Mouse (Mus musculus) adrenal gland, postnatal 14 days (tissue): ENCODE data around the gene Tmem260. TPM values are rescaled to one million over a fixed set of nuclear protein-coding genes. Genes with fewer than 3 reads are reported as not detected.
"Not testable (repeated sequence)": the region's sequence is repeated elsewhere in the genome, so short reads cannot be mapped to it uniquely, and the experiment has no call there.

Source experiments
- DNase-seq: peaks from one replicate; pipeline ENCODE4 v3.0.0; 2021; ENCODE audit warnings: mixed read lengths
- long read RNA-seq, 2 experiments: library from polyadenylated mRNA; stranded (forward); transcript quantifications; one replicate each; pipeline ENCODE4 v2.0.0; 2021
- total RNA-seq: library from RNA; stranded (reverse); gene quantifications from 2 replicates; pipeline ENCODE4 v1.2.3, GENCODE M21; 2021

Gene Tmem260
- total RNA-seq, result 25.6 and 27.0 TPM in 2 replicates
- long read RNA-seq, experiment 1, full-length matches to known transcripts, result 13 of 19 reads
- long read RNA-seq, experiment 1, partial matches to known transcripts, result 0 of 19 reads
- long read RNA-seq, experiment 1, other reads (novel, unspliced or antisense), result 6 of 19 reads
- long read RNA-seq, experiment 2, full-length matches to known transcripts, result 10 of 11 reads
- long read RNA-seq, experiment 2, partial matches to known transcripts, result 0 of 11 reads
- long read RNA-seq, experiment 2, other reads (novel, unspliced or antisense), result 1 of 11 reads

DNA sequence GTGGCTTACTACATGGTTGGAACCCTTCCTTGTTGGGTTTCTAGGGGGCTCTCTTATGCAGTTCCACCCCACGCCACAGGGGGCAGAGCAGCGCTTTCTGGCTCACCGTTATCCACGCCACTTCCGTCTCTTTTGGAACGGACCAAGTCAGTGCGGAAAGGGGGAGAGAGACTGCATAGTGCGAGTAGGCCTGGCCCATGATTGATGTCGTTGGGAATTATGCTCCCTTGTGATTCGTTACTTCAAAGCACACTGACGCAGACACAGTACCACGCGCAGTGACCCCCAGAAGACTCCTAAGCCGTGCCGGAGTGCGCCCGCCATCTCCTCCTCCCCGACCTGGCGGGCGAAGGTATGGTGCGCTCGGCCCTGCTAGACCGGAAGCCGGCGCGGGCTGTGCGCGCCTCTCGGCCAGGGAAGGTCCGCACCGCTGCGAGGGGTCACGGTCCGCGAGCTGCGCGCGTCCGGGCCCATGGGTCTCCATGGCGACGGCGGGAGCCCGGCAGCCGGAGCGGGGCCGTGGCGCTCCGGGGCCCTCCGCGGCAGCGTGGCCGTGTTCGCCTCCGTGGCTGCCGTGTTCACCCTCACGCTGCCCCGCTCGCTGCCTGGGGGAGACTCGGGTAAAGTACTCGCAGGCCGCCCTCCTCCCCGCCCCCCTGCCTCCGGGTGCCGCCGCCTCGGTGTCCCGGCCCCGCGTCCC, at the start of gene Tmem260:
Gene Tmem260, plus strand, starts transcription at position 141 of the 700 bp plus-strand sequence.
- peak; percentile 95 for DNase-seq

DNA sequence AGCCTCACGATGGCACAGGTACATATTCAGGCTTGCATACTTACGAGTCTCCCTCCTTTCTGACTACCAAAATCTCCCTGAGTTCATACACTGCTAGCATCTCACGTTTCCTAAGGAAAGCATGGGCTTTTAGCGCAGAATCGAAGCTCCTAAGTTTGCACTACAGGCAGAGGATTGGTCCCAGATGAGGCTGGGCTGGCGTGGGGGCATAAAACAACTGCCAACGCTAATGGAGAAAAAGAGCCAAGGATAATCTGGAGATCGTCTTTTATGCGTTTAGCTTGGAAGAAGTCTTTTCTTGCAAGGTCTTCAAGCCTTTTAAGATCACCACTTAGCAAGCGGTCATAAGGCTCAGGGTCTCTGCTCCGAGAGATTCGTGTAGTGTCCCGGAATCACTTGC, 39.8 kb upstream of the Tmem260 start:
- peak; percentile 31 for DNase-seq

DNA sequence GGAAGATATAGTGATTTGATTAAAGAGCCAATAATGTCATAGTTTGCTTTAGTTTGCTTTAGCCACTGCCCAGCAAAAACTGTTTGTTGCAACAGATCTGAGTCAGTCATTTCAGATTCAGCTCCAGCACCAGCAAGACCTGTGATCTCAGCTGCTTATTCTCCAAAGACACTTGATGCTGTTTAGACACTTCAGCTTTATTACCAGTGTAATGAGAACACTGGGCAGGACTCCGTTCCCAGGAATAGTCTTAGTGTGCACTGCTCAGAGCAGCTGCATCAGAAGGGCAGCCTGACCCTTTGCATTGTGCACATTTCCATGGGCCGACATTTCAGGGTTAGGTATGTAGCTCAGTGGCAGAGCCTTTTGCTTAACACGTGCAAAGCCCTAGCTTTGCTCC, 28.9 kb upstream of the Tmem260 start:
- DNase-seq, result no peak

DNA sequence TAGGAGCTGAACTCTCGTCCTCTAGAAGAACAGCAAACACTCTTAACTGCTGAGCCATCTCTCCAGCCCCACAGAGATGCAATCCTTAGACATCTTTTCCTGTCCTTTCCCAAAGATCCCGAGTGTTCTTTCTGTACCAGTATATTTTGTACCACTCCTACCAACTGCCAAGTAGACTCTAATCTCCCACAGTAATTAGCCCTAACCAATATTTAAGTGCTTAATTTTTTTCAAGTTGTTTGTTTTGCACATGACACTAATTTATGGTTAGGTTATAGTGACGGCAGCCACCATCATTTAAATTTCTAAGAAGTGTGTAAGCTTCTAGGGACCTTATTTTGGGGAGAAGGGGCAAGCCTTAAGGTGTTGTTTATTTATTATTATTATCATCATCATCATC, 27.7 kb upstream of the Tmem260 start:
- no peak for DNase-seq

DNA sequence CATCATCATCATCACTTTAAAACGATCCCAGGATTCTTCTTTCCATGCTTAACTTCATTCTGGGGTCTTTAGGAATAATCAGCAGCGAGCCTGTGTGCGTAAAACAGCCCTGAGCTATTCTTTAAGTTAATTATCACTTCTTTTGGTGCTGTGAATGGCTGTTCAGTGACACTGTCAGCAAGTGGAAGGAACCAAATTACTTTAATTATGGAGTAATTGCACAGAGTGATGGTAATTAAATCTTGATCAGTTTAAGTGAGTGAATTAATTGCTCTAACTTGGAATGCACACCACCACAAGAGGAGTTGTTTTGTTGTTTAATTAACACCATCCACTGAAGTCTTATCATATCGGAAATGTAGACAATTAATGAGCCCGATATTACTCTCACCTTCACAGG, 27.3 kb upstream of the Tmem260 start:
- no peak for DNase-seq

DNA sequence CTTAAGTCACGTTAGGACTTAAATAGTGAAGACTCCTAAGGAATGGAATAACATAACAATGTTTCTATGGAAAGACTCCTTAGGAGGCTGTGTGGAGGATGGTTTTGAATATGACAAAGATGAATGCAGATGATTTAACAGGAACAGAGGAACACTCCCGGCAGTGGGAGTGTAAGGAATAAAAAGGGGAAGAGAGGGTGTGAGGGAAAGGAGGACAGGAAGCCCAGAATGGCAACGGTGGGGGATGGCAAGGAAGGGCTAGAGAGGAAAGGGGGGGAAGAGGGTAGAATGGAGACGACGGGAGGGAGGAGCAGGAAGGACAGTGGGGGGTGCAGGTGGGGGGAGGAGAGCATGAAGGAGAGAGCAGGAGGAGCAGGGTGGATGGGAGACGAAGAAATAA, 24.4 kb upstream of the Tmem260 start:
- peak; percentile 21 for DNase-seq

DNA sequence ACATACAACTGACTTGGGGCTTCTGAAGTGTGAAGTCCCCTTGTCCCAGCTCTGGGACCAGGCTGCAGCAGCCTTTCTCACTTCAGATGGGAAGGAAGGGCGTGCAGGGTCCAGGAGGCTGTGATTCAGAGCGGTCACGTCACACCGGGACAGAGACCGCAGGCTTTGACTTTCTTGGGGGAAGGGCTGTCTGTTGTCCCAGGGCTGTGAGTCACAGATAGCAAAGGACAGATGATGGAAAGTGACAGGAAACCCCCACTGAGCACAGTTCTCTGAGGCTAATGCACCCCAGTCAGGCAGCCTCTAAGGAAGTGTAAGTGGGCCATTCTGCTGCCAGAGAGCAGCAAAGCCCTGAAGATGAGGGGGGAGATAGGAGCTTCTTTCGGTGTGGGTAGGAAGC, 23.9 kb upstream of the Tmem260 start:
- DNase-seq, result peak; percentile 82

DNA sequence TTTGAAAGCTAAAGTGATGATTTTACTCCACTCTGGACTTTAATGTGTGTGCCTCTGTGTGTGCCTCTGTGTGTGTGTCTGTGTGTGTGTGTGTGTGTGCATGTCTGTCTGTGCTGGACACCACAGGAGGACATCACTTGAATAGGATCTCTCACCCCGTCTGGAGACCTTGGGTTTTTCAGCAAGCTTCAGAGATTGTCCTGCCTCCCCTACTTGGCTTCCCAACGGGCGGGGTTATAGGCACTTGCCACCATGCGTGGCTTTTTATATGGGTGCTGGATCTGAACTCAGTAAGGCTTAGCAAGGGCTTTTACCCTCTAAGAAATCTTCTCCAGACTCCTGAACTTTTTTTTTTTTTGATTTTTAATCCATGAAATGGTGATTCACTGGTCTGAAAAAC, 23.5 kb upstream of the Tmem260 start:
- DNase-seq, result peak; percentile 14

DNA sequence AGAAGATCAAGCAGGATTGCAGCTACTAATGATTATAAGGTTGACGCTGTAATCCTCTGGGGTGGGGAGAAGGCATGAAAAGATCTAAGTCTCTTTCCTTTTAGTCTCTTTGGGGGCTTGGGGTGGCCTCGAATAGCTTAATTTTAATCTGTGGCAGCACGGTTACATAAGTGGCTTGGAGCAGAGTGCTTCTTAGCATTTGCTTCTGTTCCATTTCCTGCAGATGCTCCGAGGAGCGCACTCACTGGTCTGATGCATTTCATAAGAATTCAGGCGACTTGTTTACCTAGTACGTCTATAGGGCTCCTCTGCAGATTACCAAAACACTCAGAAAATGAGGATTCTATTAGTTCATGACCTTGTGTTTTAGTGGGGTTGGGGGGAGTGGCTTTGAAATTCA, 23.0 kb upstream of the Tmem260 start:
- no peak for DNase-seq

DNA sequence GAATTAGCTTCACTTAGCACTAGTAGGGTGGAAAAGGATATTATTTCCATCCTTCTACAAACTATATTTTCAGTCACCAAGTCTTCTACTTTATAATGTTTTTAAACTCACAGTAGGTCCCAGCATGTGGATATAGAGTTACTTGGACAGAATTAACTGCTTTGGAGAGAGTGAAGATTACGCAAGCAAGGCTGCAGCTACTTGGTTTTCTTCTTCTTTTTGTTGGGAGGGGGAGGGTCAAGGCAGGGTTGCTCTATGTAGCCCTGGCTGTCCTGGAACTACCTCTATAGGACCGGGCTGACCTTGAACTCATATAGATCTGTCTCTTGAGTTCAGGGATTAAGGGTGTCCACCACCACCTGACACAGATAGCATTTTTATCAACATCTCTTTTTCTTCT, 13.9 kb upstream of the Tmem260 start:
- no peak for DNase-seq

DNA sequence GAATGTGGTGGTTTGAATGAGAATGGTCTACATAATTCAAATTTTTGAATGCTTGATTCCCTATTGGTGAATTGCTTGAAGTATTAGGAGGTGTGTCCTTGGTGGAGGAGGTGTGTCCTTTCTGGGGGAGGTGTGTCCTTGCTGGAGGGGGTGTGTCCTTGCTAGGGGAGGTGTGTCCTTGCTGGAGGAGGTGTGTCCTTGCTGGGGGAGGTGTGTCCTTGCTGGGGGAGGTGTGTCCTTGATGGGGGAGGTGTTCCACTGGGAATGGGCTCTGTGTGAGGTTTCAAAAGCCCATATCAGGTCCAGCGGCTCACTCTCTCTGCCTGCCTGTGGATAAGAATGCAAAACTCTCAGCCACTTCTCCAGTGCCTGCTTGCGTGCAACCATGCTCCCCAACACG, 2.1 kb upstream of the Tmem260 start:
- peak; percentile 81 for DNase-seq

DNA sequence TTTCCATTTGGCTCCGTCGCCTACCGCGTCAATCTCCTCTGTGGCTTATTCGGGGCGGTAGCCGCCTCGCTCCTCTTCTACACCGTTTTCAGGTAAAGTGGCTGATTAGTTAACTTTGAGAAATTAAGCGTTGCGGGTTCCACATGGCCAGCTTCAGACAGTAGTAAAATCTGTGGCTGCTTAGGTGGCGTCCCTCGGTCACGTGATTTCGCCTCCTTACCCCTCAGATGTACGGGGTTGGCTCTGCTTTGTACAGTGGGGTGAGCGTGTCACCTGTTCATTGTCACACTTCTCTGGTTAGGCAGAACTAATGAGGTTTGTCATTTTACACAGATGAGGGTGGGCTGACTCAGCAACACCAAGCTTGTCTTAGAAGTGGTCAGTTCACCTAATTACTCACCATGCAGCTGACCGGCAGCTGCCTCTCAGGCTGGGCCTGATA, 6.1 kb downstream of the Tmem260 start:
- no peak for DNase-seq

DNA sequence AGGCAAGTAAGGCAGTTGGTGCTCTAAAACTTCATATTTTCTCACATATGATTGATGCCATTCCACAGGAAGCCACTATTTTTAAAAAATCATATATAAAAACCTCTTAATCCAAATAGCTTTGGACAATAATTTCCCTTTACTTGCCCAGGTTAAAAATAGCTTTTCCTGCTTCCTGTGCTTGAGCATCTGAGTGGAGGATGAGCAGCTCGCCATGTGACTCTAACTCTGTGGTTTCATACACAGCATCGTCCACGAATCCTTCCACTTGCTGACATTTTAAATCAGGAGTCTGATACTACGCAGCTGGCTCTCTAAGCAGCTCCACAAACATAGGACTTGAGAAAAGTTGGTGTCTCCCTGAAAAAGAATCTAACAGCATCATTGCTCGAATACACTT, 7.5 kb downstream of the Tmem260 start:
- no peak for DNase-seq

DNA sequence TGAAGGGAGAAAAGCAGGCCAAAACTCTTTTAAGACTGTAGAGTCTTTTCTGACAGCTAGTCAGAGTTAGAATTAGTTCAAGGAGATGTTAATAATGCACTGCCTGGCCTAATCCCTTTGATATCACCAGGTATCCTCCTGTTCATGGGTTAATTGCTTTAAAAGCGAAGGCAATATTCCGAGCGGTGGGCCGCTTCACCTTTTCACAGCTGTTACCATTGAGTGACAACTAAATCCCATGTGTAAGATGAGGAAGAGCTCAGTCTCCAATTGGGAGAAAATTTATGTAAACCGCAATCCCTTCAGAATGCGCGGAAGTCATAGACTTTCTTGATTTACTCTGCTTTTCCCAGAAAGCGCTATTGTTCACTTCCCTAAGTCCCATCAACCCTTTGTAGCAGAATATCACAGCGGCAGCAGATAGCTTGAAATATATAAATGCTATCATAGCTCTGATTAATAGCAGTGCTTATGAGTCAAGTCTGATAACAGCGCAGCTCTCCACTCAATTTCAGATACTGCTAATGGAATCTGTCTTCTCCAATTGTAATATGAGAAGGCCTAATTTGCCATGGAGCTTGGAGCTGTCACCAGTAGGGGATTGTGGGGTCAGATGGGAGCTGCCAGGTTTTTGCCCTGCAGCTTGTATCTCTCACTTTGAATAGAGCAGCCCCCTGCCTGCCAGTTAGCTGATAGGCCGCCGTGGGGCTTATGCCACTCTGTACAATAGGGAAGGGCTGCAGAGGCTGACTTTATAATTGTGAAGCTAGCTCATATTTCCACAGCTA, 10.6 kb downstream of the Tmem260 start:
- DNase-seq, result no peak

DNA sequence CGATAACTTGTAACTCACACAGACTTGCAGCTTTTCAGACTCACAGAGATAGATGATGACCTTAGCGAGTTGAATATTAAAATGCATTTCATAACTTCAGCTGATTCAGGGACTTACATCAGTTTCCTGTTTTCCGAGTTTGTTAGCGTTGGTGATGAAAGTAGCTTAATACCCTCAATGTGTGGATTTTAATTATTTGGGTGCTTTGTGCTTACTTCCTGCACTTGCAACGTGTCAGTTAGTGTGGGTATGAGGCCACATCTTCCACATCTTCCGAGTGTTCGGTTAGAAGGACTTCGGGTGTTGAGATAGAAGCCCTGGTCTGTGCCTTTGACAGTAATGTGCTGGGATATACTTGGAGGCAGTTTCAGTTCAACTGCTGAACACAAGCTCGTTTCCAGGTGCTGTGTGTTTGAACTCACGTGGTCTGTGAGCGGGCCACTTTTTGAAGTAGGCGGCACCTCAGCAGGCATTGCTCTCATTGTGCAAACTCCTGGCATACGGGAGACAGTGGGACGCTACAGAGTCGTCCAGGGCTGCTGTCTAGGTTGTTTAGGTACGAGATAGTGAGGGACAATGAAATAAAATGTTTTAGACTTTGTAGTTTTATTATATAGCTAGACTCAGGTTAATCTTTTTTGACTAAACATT, 11.5 kb downstream of the Tmem260 start:
- DNase-seq, result no peak

DNA sequence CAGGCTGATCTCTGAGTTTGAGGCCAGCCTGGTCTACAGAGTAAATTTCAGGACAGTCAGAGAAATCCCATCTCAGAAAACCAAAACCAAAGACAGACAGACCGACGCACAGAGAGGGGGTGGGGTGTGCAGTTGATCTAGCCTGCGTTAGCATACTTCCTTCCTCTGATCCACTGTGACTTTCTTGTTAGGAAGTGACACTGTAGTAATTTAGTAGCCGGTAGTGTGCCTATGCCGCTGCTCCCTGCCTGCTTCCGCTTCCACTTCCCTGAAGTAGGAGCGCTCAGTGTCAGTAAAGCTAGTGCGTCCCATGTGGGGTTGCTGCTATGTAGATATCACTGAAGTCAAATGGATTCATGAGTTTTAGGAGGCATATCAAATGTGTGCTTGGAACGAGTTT, 13.0 kb downstream of the Tmem260 start:
- DNase-seq, result no peak

DNA sequence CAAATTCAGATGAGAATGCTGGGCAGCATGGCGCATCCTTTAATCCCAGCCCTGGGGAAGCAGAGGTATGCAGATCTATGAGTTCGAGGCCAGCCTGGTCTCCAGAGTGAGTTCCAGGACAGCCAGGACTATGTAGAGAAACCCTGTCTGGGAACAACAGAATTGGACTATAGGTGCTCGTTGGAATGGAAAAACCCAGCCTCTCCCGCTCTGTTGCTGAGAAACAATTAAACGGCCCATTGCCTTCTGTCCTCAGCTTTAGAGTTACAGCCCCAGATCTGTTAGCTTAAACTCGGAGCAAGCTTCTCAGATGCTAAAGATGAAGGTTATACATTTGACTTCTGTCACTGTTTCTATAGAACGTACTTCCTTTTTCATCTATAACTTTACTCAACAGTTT, 22.4 kb downstream of the Tmem260 start:
- no peak for DNase-seq

DNA sequence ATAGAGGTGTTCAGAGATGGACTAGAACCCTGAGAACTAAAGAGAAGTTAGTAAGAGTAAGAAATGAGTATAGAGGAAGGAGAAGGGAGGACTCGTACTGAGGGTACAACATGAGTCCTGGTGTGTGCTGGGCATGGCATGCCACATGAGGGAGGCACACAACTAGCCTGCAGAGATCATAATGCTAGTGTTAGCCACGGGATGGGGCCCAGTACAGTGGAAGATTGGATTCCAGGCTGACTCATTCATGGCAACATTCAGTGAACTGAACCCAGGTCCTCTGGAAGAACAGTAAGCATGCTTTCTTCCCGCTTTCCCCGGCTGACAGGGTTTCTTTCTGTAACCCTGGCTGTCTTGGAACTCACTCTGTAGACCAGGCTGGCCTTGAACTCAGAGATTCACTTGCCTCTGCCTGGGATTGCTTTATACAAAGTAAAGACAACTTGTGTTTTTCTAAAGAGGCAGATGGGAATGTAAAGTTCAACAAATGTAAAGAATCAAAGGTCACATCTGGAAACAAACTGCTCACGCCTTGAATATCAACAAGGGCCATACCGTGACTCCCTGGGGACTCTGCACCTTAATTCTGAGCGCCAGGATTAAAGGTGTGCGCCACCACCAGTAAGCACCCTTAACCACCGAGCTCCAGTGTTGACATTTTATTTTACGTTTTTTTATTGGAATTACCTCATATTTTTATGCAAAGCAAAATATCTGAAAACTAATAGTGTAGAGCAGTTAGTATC, 25.0 kb downstream of the Tmem260 start:
- DNase-seq, result no peak

DNA sequence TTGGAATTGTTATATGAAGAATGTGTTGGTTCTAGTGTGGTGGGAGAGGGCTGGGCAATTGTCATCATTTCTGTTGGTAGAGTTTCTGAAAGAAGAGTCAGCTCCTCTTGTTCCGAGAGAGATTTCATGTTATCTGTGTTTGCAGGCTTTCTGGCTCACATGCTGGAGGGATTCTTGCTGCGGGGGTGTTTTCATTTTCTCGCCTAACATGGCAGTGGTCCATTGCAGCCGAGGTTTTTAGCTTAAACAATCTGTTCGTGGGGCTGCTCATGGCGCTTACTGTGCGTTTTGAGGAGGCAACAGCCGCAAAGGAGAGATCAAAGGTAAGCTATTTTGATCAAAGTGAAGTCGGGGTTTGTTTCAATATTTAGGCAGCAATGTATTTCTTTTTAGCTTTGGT, 26.3 kb downstream of the Tmem260 start:
- DNase-seq, result no peak

DNA sequence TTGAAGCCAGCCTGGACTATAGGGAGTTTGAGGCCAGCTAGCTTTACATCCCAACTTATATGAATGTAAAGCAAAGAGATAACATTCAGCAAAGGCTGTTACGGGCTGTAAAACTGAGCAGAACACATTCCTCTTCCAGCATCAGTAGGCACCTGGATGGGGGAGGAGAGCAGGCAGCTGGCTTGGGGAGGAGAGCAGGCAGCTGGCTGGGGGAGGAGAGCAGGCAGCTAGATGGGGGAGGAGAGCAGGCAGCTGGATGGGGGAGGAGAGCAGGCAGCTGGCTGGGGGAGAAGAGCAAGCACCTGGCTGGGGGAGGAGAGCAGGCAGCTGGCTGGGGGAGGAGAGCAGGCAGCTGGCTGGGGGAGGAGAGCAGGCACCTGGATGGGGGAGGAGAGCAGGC, 29.4 kb downstream of the Tmem260 start:
- DNase-seq, result no peak

DNA sequence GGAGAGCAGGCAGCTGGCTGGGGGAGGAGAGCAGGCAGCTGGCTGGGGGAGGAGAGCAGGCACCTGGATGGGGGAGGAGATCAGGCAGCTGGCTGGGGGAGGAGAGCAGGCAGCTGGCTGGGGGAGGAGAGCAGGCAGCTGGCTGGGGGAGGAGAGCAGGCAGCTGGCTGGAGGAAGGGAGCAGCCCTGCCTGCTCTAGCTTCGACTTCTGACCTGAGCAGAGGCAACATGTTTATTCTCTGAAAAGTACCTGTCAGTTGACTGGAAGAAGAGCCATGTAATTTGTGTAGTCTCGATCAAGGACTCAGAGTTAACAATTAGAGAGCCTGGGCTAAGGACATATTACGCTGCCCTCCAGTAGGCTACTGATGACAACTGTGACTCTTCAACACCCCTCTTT, 29.9 kb downstream of the Tmem260 start:
- DNase-seq, result not testable (repeated sequence)

DNA sequence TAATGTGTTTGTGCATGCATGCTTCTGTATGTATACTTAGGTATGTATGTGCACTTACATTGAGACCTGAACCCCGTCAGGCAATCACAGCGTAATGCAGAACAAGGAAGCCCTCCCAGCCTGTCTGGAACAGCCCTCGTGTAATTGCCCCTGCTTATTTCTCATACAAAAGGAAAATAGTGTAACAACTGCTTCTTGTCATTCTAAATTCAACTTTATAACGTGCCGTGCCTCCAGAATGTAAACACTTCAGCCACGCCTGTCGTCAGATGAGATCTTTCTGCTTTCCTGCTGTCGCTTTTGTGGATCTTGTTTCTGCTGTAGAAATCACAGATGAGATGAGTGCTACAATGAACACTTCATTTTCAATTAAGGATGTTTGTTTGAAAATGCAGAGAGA, 30.4 kb downstream of the Tmem260 start:
- no peak for DNase-seq
